Mouse (Mus musculus): ENCODE data around the gene H2-DMa.

H2-DMa gene

GRCm38 (mm10) chr17:34152923-34153322 lies 33.6 kb downstream of the H2-DMa start, which contains the start of gene H2-DMb1:
Gene H2-DMb1, plus strand, starts transcription at chr17:34153072.
- in situ Hi-C loops (cut with MboI, MseI) = no loop called here

- in situ Hi-C loops (cut with MboI, MseI) = no loop called here
These were observed 36.2 kb downstream of the H2-DMa start for GRCm38 (mm10) chr17:34155534-34155933.

DNA sequence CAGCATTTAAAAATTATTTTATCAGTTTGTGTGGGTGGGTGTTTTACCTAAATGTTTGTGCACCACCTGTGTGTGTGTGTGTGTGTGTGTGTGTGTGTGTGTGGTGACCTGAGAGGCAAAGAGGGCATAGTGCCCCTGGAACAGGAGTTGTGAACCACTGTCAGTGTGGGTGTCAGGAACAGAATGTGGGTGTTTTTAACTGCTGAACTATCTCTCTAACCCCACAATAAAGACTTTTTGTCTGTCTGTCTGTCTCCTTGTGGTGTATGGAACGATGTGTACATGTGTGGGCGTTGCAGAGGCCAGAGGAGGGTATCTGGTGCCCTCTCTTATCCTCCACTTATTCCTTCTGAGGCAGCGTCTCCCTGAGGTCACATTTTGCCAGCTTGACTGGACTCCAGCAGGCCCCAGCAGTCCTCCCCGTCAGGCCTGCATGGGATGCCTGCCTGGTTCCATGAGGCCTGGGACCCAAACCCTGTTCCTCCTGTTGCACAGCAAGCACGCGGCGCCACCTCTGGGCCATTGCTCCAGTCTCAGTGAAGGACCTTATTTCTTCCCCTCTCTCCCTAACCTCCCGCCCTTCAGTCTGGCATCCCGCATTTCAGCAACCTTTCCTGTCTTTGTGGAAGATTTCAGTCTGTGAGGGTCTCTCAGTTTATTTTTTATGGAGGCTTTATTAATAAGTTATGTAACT lies 45.0 kb downstream of the H2-DMa start:
- in situ Hi-C loops (cut with MboI, MseI) = loop anchor here (5.0 kb wide), 1 partner anchor 72 kb away; the partner anchor contains the start of gene H2-Oa

- in situ Hi-C loops (cut with MboI, MseI) = loop anchor here (5.0 kb wide), 1 partner anchor 33 kb away; no protein-coding TSS in a partner anchor
These were observed 45.8 kb downstream of the H2-DMa start for GRCm38 (mm10) chr17:34165033-34165730.

DNA sequence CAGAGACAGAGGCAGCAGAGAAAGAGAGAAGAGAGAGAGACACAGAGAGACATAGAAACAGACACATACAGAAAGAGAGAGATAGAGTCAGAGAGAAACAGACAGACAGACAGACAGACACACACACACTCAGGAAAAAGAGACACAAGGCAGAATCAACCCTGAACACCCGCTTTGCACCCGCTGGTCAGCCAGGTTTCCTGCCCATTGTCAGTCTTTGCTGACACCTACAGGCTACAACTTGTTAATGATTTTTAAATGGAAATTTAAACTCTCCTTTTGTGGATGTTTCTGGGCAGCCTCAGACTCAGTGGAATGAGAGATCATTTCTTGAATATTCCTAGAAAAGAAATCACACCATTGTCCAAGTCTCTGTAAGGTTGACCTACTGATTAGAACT lies 49.9 kb downstream of the H2-DMa start:
- in situ Hi-C loops (cut with MboI, MseI) = loop anchor here (5.0 kb wide), 1 partner anchor 37 kb away; no protein-coding TSS in a partner anchor

- in situ Hi-C loops (cut with MboI, MseI) = loop anchor here (5.0 kb wide), 1 partner anchor 47 kb away; no protein-coding TSS in a partner anchor
These were observed 51.1 kb downstream of the H2-DMa start for GRCm38 (mm10) chr17:34170487-34170876.

GRCm38 (mm10) chr17:34170877-34171498 lies 51.6 kb downstream of the H2-DMa start:
- in situ Hi-C loops (cut with MboI, MseI) = loop anchor here (5.0 kb wide), 1 partner anchor 46 kb away; no protein-coding TSS in a partner anchor

DNA sequence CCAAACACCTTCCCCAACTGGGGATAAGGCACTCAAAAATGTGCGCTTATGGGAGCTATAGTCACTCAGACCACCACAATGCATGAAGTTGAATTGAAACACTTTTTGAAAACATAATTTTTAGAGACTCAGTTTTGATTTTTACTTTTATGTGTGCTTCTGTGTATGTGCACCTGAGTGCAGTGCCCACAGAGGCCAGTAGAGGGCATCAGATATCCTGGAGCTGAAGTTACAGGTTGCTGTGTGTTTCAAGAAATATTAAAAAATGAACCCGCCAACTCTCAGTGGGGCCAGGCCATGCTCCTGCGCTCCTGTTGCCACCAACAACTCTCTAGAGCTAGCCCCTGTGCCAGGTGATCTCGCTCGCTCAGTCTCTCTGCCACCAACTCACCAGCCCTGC lies 53.2 kb downstream of the H2-DMa start:
- in situ Hi-C loops (cut with MboI, MseI) = loop anchor here (5.0 kb wide), 1 partner anchor 45 kb away; no protein-coding TSS in a partner anchor

- in situ Hi-C loops (cut with MboI, MseI) = loop anchor here (5.0 kb wide), 1 partner anchor 43 kb away; no protein-coding TSS in a partner anchor
These were observed 54.7 kb downstream of the H2-DMa start for GRCm38 (mm10) chr17:34174075-34174474.

- in situ Hi-C loops (cut with MboI, MseI) = no loop called here
These were observed 57.8 kb downstream of the H2-DMa start for GRCm38 (mm10) chr17:34177179-34177578.

DNA sequence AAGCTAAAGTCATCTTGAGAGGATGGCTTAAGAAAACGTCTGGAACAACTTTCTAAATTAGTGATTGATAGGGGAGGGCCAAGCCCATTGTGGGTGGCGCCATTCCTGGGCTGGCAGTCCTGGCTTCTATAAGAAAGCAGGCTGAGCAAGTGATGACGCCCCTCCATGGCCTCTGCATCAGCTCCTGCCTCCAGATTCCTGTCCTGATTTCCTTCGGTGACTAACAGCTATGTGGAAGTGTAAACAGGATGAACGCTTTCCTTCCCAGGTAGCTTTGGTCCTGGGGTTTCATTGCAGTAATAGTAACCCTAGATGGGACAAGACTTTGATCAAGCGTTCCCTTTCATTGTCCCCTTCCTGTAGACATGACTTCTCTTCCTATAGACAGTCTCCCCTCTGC lies 59.7 kb downstream of the H2-DMa start:
- in situ Hi-C loops (cut with MboI, MseI) = no loop called here

- in situ Hi-C loops (cut with MboI, MseI) = no loop called here
These were observed 60.8 kb downstream of the H2-DMa start for GRCm38 (mm10) chr17:34179913-34180859.

- in situ Hi-C loops (cut with MboI, MseI) = no loop called here
These were observed 64.4 kb downstream of the H2-DMa start for GRCm38 (mm10) chr17:34183564-34184219.

DNA sequence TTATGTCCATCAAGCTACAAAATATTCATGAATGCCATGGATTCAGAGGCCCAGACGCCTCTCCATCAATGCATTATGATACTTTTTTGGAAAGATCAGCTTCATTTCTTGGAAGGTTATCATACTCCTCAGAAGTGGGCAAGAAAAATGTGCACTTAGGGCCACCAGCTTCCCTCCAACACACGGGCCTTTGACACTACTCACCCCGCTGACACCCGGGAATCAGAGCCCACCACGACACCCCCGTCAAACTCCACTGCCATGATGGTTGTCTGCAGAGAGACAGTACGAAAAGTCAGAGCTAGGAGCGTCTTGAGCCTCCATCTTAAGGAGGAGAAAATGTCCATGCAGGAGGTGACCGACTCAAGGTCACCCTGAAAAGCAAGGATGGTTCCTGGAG lies 66.2 kb downstream of the H2-DMa start:
- in situ Hi-C loops (cut with MboI, MseI) = no loop called here

GRCm38 (mm10) chr17:34186885-34187260 lies 67.5 kb downstream of the H2-DMa start:
- in situ Hi-C loops (cut with MboI, MseI) = no loop called here

- in situ Hi-C loops (cut with MboI, MseI) = no loop called here
These were observed 68.0 kb downstream of the H2-DMa start, which contains the start of the genes Tap1 and Psmb9 for GRCm38 (mm10) chr17:34187261-34187916. Gene Tap1, plus strand, starts transcription at chr17:34187553. Gene Psmb9, minus strand, starts transcription at chr17:34187764.

GRCm38 (mm10) chr17:34188010-34188409 lies 68.7 kb downstream of the H2-DMa start:
- in situ Hi-C loops (cut with MboI, MseI) = no loop called here

Measured in T-helper 2 cell (primary cell).